Mouse (Mus musculus): ENCODE measurements at regions not wholly inside any gene's neighbourhood (a gene's known extent, or its start where the extent isn't known, plus 50 kb on each side); places are given as distances from the start of the nearest gene placed in this dataset.

GRCm38 (mm10) chr11:19822991-19823390, 101.2 kb upstream of the Spred2 start:
- no peak for TF ChIP-seq POLR2A (IDR thresholded peaks at IDR 0.05; ENCODE audit: control insufficient read depth, low read depth, low read length)
- TF ChIP-seq CTCF (IDR thresholded peaks at IDR 0.05; ENCODE audit: control insufficient read depth, insufficient read depth, insufficient replicate concordance, low read depth, low read length) = no peak

All from testis, adult 2 months (tissue).